Mouse (Mus musculus): ENCODE results near the gene Dgki.

DNA sequence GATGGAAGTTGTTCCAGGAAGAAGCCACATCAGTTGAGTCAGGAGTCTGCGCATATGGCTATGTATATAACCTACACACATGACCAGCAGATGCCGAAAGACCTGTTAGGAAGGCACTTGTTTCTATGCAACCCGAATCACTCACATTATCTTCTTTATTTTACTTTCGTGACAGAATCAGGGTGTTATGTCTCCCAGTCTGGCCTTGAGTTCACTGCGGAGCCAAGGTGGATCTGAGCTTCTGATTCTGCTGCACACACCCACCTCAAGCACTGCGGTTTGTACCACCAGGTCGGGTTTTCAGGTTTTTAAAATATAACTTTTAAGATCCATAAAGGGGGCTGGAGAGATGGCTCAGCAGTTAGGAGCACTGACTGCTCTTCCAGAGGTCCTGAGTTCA, 22.7 kb upstream of the Dgki start:
- no peak for TF ChIP-seq POLR2A (IDR thresholded peaks at IDR 0.05; ENCODE audit: borderline replicate concordance, insufficient read depth, low read length)
- TF ChIP-seq CTCF (IDR thresholded peaks at IDR 0.05; ENCODE audit: borderline replicate concordance, insufficient read depth, low read depth, low read length) = no peak

All from cerebellum, adult 2 months (tissue).